Mouse (Mus musculus) embryonic fibroblast, embryonic 13.5 days (primary cell): ENCODE results near the gene Olfr1404. TPM values are rescaled to one million over a fixed set of nuclear protein-coding genes. Genes with fewer than 3 reads are reported as not detected.

Experiments used
- H3K27ac ChIP-seq: 2 replicates; pipeline ENCODE4 v1.5.1; 2012; ENCODE audit warnings: low read length, control low read depth, inconsistent platforms; ENCODE audit not compliant: insufficient read depth
- H3K4me1 ChIP-seq: 2 replicates; pipeline ENCODE4 v1.6.1; 2011; ENCODE audit warnings: low read length; ENCODE audit not compliant: control insufficient read depth, insufficient read depth
- H3K4me3 ChIP-seq: 2 replicates; pipeline ENCODE4 v1.5.1; 2011; ENCODE audit warnings: mild to moderate bottlenecking, control low read depth, low read length; ENCODE audit not compliant: insufficient read depth
- CTCF ChIP-seq: IDR thresholded peaks from 2 replicates; pipeline ENCODE4 v1.5.1; 2011; ENCODE audit warnings: mild to moderate bottlenecking, control low read depth, low read length, moderate library complexity, borderline replicate concordance; ENCODE audit not compliant: insufficient read depth
- POLR2A ChIP-seq: IDR thresholded peaks from 2 replicates; pipeline ENCODE4 v1.6.1; 2011; ENCODE audit warnings: low read depth, mild to moderate bottlenecking, control low read depth, low read length, moderate library complexity
- polyA plus RNA-seq: library from polyadenylated mRNA; stranded (reverse); fragments of >200 nt; gene quantifications from 2 replicates; pipeline ENCODE4 v1.2.4, GENCODE M21; 2011; ENCODE audit warnings: low read depth; ENCODE audit not compliant: missing spikeins, insufficient read length

The Olfr1404 gene
- polyA plus RNA-seq, 1 experiment: not detected

GRCm38 (mm10) chr1:173265701-173266100, 53.5 kb downstream of the Olfr1404 start, which contains the start of gene Olfr418:
Gene Olfr418, plus strand, starts transcription at chr1:173266001.
- H3K4me1 ChIP-seq: no peaks in the 10 kb centered on the region
- TF ChIP-seq CTCF (no peak), POLR2A (no peak)
- no peak within 1 kb of the TSS for H3K4me3 ChIP-seq
- H3K27ac ChIP-seq: no peak within 1 kb of the TSS

Other genes with a start within 250 kb of the Olfr1404 start
- gene Olfr1408, start 75.0 kb upstream of the Olfr1404 start, polyA plus RNA-seq: not detected in 2 replicates
- not detected in 2 replicates for gene Olfr1406, start 21.8 kb upstream of the Olfr1404 start, polyA plus RNA-seq
- not detected in 2 replicates for gene Olfr218, start 14.6 kb upstream of the Olfr1404 start, polyA plus RNA-seq
- not detected in 2 replicates for gene Fcer1a, start 14.8 kb downstream of the Olfr1404 start, polyA plus RNA-seq
- gene Olfr418, start 53.6 kb downstream of the Olfr1404 start, polyA plus RNA-seq: not detected in 2 replicates
- not detected in 2 replicates for gene Mptx2, start 65.4 kb downstream of the Olfr1404 start, polyA plus RNA-seq
- not detected in 2 replicates for gene Ackr1, start 121.4 kb downstream of the Olfr1404 start, polyA plus RNA-seq
- gene Aim2, start 138.5 kb downstream of the Olfr1404 start, polyA plus RNA-seq: not detected in 2 replicates
- 0.65 and 2.1 TPM in 2 replicates for gene Cadm3, start 155.3 kb downstream of the Olfr1404 start, polyA plus RNA-seq